Mouse (Mus musculus) right cerebral cortex, adult 2 months (tissue): ENCODE data around the gene Gm10310.
"Not testable (repeated sequence)": the region's sequence is repeated elsewhere in the genome, so short reads cannot be mapped to it uniquely, and the experiment has no call there.

Source experiments
- DNase-seq, 2 experiments: peaks; one replicate each; pipeline ENCODE4 v3.0.0; 2021 to 2022; ENCODE audit warnings: low spot score in 2 of 2

Gm10310 gene

DNA sequence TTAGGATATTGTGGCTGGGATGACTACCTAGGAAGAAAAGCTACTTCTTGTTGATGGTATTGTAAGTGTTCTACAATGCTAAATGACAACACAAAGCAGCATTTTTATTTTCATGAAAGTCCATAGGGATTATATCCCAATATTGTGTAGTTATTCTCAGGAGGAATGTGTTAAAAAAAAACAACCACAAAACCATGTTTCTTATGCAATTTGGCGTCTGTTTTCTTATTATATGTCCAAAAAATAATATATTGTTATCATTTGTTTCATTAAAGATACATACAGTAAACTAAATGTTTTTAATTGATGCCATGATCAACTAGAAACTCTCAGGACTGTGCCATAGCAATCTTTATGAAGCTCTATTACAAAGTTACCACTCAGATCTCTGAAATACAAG, at the start of gene Gm10310:
Gm10310 (minus strand) TSS at position 101 of the 400 bp plus-strand sequence.
- DNase-seq = not testable (repeated sequence)

DNA sequence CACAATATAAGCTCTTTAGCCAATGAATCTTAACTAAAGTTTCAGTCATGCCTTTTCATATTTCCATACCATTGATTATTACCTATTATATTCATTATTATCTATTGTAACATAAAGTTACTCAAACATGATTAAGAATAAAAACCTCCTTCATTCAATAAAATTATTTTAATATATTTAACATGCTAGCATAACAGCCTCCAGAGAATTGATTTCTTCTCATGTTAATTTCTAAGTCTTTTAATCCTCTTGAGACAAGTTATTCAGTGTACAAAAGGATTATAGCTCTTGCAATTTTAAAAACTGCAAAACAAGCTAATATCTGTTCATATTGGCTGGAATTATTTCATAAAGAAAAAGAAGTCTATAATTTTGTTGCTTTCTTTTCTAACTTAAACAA, 45.2 kb upstream of the Gm10310 start, which contains the start of gene Olfr821:
Olfr821 (plus strand) TSS at position 301 of the 400 bp plus-strand sequence.
- no peak for DNase-seq

DNA sequence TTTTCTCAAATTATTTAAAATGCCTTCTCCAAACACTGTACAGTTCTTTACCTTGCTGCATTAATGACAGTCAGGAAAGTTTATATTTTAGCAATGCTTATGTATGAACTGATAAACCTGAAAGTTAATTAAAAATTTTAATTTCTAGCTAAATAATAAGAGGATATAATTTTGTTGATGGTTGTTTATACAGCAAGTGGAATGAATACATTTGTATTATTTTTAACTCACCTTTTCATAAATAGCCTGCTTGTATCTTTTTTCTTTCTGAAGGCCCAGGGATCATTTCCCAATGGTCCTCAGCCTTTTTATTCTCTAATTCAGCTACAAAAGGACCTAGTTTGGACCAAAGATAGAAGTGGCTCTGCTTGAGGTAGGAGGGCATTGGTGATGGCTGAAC, 27.5 kb upstream of the Gm10310 start, which contains the start of gene Olfr820:
Olfr820 (plus strand) TSS at position 301 of the 400 bp plus-strand sequence.
- DNase-seq = no peak

GRCm38 (mm10) chr10:130005366-130005765, 20.5 kb upstream of the Gm10310 start:
- DNase-seq = not testable (repeated sequence)

GRCm38 (mm10) chr10:130004104-130004503, 19.2 kb upstream of the Gm10310 start:
- not testable (repeated sequence) for DNase-seq

- DNase-seq = not testable (repeated sequence)
Measured at GRCm38 (mm10) chr10:129981867-129982266, 3.0 kb downstream of the Gm10310 start.

GRCm38 (mm10) chr10:129976040-129976439, 8.8 kb downstream of the Gm10310 start, which contains the start of gene Olfr247:
Olfr247 (minus strand) TSS chr10:129976140.
- not testable (repeated sequence) for DNase-seq

DNA sequence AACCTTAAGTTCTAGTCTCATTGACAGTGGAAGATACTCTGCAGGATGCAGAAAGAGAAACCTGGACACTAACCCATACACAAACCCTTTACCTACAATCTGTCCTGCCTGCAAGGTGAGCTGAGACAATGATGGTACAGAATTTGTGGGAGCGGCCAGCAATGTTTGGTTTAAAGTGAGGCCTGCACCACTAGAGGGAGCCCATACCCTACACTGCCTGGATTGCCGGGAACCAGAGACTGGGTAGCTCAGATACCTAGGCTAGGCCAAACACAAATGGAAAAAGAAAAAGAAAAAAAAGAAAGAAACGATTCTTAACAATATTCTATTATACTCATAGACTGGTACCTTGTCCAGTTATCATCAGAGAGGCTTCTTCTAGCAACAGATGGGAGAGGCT, 11.9 kb downstream of the Gm10310 start:
- not testable (repeated sequence) for DNase-seq

DNA sequence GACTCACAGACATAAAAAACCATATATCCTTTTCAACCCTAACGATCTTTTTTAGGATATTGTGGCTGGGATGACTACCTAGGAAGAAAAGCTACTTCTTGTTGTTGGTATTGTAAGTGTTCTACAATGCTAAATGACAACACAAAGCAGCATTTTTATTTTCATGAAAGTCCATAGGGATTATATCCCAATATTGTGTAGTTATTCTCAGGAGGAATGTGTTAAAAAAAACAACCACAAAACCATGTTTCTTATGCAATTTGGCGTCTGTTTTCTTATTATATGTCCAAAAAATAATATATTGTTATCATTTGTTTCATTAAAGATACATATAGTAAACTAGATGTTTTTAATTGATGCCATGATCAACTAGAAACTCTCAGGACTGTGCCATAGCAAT, 17.7 kb downstream of the Gm10310 start, which contains the start of gene Olfr819:
Olfr819 (minus strand) TSS at position 101 of the 400 bp plus-strand sequence.
- DNase-seq = not testable (repeated sequence)

DNA sequence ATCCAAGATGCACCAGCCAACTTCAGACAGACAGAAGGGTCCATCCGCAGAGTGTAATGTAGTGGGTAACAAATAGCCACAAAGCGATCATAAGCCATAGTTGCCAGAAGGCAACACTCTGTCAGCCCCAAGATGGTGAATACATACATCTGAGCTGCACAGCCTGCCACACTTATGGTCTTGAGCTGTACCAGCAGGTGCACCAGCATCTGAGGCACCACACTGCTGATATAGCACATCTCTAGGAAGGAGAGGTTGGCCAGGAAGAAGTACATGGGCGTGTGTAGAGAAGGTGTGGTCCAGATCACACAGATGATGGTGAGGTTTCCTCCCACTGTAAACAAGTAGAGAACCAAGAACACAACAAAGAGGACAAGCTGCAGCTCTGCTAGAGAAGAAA, 18.6 kb downstream of the Gm10310 start:
- DNase-seq = not testable (repeated sequence)

DNA sequence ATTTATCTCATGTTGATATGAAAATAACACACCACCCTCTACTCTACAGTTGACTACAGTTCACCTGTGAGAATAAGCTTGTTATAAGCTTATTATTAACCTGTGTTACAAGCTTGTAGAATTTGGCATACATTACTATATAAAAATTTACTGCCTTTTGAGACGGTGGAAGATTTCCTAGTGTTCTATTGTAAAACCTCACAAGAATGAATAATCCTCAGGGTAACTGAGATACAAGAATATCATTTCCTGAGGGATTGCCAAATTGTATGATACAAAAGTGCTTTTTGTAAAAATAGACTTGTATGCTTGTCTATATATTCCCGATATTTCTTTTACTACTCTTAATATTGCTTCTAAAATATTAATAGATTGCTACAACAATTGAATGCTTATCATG, 35.9 kb downstream of the Gm10310 start, which contains the start of gene Olfr818:
Olfr818 (minus strand) TSS at position 101 of the 400 bp plus-strand sequence.
- no peak for DNase-seq
